Mouse (Mus musculus) lung, postnatal 0 days (tissue): ENCODE results near the gene Fstl3.

Experiments
- CTCF ChIP-seq: IDR thresholded peaks from 2 replicates; pipeline ENCODE4 v1.5.1; 2016; ENCODE audit warnings: antibody characterized with exemption, mild to moderate bottlenecking
- EP300 ChIP-seq: IDR thresholded peaks from 2 replicates; pipeline ENCODE4 v1.6.1; 2016; ENCODE audit warnings: antibody characterized with exemption, mild to moderate bottlenecking, control low read depth

DNA sequence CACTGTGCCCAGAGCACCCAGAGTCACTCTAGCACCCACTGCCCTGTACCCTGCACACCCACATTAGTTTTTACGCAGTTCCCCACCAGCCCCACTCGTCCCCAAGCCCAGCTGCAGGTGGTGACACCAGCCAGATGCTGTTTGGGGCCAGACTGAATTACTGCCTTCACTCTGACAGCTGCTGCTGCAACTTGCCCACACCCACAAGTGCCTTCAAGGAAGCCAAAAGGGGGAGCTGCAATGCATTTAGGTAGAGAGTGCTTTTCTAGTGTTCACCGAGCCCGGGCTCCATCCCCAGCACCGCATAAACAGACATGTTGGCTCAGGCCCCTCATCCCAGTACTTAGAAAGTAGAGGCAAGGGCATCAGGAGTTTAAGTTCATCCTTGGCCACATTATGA lies 4.9 kb downstream of the Fstl3 start:
- no peak for TF ChIP-seq CTCF
- TF ChIP-seq EP300, result no peak
